Mouse (Mus musculus): ENCODE measurements around the gene Gpr12. TPM values are rescaled to one million over a fixed set of nuclear protein-coding genes. Genes with fewer than 3 reads are reported as not detected.
A peak's percentile ranks its signal among the peaks of the same experiment; 100 is the strongest.
"Not testable (repeated sequence)": the region's sequence is repeated elsewhere in the genome, so short reads cannot be mapped to it uniquely, and the experiment has no call there.

Gene Gpr12
- 10 to 100 TPM; 28.1 to 32.2 TPM for total RNA-seq (2021)

- DNase-seq (ENCODE audit: low spot score in 2 of 2) = peak; percentile 55 to 57
- intact Hi-C loops (cut with DNase I) = loop anchor here (2.0 to 5.0 kb wide), 2 partner anchors 44 to 88 kb away; no protein-coding TSS in a partner anchor
Observed at GRCm38 (mm10) chr5:146584478-146585306, at the start of gene Gpr12. TSS of gene Gpr12 (minus strand) at chr5:146585239.

DNA sequence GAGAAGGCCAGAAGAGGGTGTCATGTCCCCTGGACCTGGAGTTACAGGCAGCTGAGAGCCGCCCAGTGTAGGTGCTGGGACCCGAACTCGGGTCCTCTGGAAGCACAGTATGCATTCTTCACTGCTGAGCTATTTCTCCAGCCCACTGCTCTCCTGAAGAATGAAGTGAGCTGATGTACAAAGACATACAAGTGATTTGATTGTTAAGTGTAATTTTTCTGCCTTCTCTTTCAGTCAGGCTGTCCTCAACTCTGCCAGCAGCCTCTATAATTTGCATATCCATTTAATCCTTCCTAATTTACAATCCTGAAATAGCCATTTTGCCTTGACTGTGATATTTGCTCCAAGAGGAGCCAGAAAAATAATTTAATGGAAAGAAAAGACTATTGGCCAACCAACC is 46.6 kb upstream of the Gpr12 start:
- peak in 1 of 2 experiments; percentile 28 for DNase-seq (ENCODE audit: low spot score in 2 of 2)
- intact Hi-C loops (cut with DNase I) = no loop called here

DNA sequence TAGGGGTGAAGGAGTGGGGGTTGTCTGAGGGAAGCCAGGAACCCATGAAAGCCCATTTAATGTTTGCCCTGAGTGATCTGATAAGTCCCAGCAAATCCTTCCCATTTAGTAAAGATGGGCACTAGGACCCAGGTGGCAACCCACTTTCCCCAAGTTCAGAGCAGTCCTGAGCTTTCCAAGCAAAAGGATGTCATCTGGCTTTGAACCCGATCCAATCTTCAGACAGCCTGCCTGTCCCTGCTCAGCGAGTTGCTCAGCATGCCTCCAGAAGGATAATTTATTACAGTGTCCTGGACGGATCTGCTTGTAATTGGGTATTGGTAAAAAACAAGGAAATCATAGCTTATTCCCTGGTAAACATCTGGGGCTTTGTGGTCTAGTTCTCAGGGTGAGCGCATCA is 45.9 kb upstream of the Gpr12 start:
- intact Hi-C loops (cut with DNase I) = no loop called here
- peak in 1 of 2 experiments; percentile 46 for DNase-seq (ENCODE audit: low spot score in 2 of 2)

- intact Hi-C loops (cut with DNase I) = loop anchor here (2.0 kb wide), 2 partner anchors 15 to 45 kb away; partner anchors contain the start of gene Gpr12
- peak in 1 of 2 experiments; percentile 27 for DNase-seq (ENCODE audit: low spot score in 2 of 2)
Observed at GRCm38 (mm10) chr5:146629636-146630035, 44.6 kb upstream of the Gpr12 start.

DNA sequence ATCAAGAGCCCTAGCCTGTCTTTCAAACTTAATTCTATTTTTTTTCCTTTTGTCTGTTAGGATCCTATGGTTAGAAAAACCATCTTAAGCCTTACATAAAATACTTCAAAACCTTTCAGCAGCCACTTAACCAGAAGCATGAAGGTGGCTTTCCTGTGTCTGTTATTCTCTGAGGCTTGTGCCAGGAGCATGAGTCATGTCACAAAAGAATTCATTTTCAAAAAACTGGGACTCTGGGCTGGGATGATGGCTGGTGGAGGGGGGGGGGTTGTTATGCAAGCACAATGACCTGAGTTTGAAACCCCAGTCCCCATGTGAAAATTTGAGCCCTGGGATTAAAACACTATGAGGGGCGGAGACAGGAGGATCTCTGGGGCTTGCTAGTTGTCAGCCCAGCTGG is 43.8 kb upstream of the Gpr12 start:
- DNase-seq (ENCODE audit: low spot score in 2 of 2) = peak in 1 of 2 experiments; percentile 85
- intact Hi-C loops (cut with DNase I) = loop anchor here (2.0 kb wide), 2 partner anchors 16 to 44 kb away; partner anchors contain the start of gene Gpr12

DNA sequence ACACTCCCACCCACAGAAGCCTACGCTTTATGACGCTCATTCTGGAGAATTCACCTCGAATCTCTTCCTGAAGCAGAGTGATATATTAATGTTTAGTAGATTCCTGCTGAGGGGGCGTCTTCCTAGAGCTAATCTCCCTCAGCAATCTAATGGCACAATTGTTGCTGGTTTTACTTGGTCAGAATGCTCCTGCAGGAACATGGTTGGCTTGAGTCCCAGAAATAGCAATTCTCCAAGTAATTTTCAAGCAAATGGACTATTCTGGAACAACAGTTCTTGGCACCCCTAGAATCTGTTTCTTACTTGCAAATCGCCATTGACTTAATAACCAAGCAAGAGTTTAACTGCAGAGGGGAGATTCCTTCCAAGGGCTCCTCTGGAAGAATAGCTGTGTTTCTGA is 42.9 kb upstream of the Gpr12 start:
- peak in 1 of 2 experiments; percentile 49 for DNase-seq (ENCODE audit: low spot score in 2 of 2)
- intact Hi-C loops (cut with DNase I) = loop anchor here (2.0 kb wide), 2 partner anchors 17 to 43 kb away; partner anchors contain the start of gene Gpr12

GRCm38 (mm10) chr5:146625635-146626311 is 40.7 kb upstream of the Gpr12 start:
- DNase-seq (ENCODE audit: low spot score in 2 of 2) = peak; percentile 72 to 90

GRCm38 (mm10) chr5:146611830-146612229 is 26.8 kb upstream of the Gpr12 start:
- intact Hi-C loops (cut with DNase I) = no loop called here
- no peak for DNase-seq (ENCODE audit: low spot score in 2 of 2)

More at GRCm38 (mm10) chr5:146625635-146626311, 40.7 kb upstream of the Gpr12 start:
- intact Hi-C loops (cut with DNase I) = no loop called here

- intact Hi-C loops (cut with DNase I) = no loop called here
- DNase-seq (ENCODE audit: low spot score in 2 of 2) = no peak
Observed at GRCm38 (mm10) chr5:146611009-146611408, 26.0 kb upstream of the Gpr12 start.

DNA sequence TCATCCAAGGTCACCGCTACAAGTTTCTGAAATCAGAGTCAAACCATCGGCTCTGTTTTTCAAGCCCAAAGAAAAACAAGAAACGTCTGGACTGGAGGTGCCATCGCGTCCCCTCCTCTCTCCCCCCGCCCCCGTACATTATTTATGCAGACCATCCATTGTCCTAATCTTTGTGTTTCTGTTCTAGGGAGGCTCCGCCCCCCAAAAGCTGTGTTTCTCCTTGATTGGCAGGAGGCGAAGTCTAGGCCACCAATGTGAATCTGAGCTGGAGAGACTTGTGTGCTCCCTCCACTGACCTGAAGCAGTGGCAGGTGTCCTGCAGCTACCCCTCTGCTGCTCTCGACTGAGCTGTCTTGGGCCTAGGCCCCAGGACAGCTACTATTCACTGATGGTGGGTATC is 24.6 kb upstream of the Gpr12 start:
- intact Hi-C loops (cut with DNase I) = no loop called here
- no peak for DNase-seq (ENCODE audit: low spot score in 2 of 2)

DNA sequence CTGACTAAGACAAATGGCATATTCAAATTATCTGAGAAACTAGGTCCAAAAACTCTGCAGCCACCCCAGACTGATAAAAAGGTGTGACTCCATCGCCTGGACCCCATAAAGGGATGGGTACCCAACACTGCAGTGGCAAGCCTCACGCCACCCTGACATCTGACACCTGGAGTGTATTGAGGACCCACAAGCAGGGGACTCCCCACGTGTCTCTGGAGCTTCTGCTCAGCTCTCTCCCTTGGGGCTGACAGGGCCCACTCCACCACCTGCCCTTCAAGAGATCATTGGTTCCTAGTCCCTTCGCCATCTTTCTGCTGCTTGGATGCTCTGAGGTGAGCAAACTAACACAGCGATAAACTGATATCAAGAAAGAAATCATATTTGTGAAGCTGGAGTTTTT is 22.8 kb upstream of the Gpr12 start:
- intact Hi-C loops (cut with DNase I) = no loop called here
- DNase-seq (ENCODE audit: low spot score in 2 of 2) = no peak

DNA sequence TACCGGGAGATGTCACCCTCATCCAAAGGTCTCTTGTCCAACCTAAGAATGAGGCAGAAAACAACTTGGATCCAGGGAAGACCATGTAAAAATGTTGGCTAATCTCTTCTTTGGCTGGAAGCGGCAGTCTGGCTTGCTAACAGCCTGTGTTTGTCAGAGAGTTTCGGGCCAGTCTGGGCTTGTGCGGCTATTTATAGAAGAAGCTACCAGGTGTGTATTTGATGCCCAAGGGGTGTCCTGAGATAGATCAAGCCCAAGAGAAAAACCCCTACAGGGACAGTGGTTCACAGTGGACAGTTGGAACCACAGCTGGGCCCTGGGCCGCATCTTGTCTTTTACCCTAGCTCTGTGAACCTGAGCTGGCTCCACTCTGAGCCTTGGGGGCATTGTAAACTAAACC is 21.9 kb upstream of the Gpr12 start:
- intact Hi-C loops (cut with DNase I) = no loop called here
- no peak for DNase-seq (ENCODE audit: low spot score in 2 of 2)

DNA sequence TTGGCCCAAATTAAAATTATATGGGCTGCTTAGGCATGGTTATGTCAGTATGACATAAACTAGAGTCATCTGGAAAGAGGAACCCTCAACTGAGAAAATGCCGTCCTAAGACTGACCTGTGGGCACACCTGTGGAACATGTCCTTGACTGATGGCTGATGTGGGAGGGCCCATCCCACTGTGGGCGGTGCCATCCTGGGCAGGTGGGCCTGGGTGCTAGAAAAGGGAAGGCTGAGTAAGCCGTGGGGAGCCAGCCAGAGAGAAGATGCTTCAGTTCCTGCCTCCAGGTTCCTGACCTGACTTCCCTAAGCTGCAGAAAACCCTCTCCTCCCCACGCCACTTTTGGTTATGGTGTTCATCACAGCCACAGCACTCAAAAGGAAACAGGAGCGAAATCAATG is 21.2 kb upstream of the Gpr12 start:
- intact Hi-C loops (cut with DNase I) = no loop called here

GRCm38 (mm10) chr5:146599970-146600369 is 14.9 kb upstream of the Gpr12 start:
- intact Hi-C loops (cut with DNase I) = no loop called here

More for the DNA sequence above, 21.2 kb upstream of the Gpr12 start:
- no peak for DNase-seq (ENCODE audit: low spot score in 2 of 2)

GRCm38 (mm10) chr5:146599216-146599615 is 14.2 kb upstream of the Gpr12 start:
- DNase-seq (ENCODE audit: low spot score in 2 of 2); intact Hi-C loops (cut with DNase I): not testable (repeated sequence)

More at GRCm38 (mm10) chr5:146599970-146600369, 14.9 kb upstream of the Gpr12 start:
- no peak for DNase-seq (ENCODE audit: low spot score in 2 of 2)

DNA sequence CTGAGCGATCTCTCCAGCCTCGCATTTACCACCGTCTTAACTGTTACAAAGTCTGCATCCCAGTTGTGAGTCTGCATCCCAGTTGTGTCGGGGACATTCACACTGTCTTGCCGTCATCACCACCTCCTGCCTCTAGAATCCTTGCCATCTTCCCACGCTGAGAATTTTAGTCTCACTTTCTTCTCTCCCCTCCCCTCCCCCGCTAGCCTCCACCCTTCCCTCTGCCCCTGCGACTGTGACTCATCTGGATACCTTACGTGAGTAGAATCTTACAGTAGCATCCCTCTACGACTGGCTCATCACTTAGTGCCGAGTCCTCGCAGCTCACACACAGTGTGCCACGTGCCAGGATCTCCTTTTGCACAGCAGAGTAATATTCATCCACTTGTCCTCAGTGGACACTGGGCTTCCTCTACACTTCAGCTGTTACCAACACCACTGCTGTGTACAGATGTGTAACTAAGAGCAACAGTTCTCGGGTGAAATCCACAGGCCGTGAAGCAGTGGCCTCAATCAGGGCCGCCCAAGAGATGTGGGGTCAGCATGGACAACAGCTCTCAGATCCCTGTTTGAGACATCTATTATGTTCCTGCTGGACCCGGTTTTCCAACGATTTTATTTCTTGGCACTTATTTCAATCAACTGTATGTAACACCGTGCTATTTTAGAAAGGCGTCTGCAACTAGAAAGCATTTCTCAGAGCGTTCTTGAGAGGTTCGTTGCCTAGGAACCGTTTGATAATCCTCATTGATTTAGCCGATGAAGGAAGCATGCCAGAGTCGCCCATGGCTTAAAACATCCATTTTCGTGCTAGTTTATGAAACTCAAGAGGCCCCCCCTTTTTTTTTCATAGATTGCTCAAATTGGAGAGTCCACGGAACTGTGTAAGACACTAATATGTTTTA is 13.4 kb upstream of the Gpr12 start:
- intact Hi-C loops (cut with DNase I) = no loop called here

GRCm38 (mm10) chr5:146597503-146597874 is 12.4 kb upstream of the Gpr12 start:
- intact Hi-C loops (cut with DNase I) = no loop called here
- no peak for DNase-seq (ENCODE audit: low spot score in 2 of 2)

More for the DNA sequence above, 13.4 kb upstream of the Gpr12 start:
- DNase-seq (ENCODE audit: low spot score in 2 of 2) = peak; percentile 50 to 60

DNA sequence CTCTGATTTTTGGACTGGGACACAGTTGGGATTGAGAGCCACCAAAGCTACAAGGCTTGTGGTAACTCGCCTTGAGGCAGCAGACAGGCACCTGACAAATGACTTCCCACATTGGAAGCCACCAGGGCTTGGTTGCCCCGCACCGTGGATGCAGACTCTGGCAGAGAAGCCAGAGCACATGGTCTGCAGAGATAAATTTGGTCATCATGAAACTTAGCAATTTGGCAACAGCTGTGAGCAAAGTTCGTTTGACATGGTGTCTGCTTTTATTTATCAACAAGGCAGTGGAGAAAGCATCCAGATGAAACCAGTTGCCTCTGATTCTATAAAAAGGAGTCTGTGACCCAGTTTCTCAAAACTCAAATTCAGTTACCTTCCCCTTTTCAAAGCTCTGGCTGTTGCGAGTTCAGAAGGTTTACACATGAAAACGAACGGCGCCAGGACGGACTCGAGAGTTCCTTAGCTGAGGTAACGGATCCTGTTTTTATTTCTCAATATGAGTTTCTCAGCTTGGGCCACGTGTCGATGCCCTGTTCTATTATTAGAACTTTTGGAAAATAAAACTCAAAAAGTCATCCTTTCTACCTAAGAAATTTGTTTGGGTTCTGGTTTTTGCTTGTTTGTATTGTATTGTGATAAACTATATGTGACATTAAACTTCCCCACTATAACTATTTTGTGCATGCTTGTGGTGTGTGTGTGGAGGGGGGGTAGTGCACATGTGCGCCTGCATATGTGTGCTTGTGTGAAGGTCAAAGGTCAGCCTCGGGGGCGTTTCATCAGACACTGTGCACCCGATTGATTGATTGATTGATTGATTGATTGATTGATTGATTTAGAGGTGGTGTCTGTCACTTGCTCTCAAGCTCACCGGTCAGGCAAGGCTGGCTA is 11.8 kb upstream of the Gpr12 start:
- intact Hi-C loops (cut with DNase I) = no loop called here
- DNase-seq (ENCODE audit: low spot score in 2 of 2) = no peak

GRCm38 (mm10) chr5:146592580-146592979 is 7.5 kb upstream of the Gpr12 start:
- intact Hi-C loops (cut with DNase I) = no loop called here
- no peak for DNase-seq (ENCODE audit: low spot score in 2 of 2)

Measured in left cerebral cortex, postnatal 25 days (tissue).